Mouse (Mus musculus) cerebellum, postnatal 10 days (tissue): ENCODE results near the gene Cherp.

Source experiments
- DNase-seq, 2 experiments: peaks; one replicate each; pipeline ENCODE4 v3.0.0; 2021; ENCODE audit warnings: mixed read lengths in 2 of 2

Cherp gene

GRCm38 (mm10) chr8:72470684-72471083, 4.3 kb downstream of the Cherp start:
- peak; percentile 33 to 37 for DNase-seq

- no peak for DNase-seq
Observed at GRCm38 (mm10) chr8:72469984-72470383, 5.0 kb downstream of the Cherp start.

GRCm38 (mm10) chr8:72469243-72469642, 5.8 kb downstream of the Cherp start:
- no peak for DNase-seq

- DNase-seq = no peak
Observed at GRCm38 (mm10) chr8:72464211-72464610, 10.8 kb downstream of the Cherp start.

GRCm38 (mm10) chr8:72459881-72460533, 15.0 kb downstream of the Cherp start:
- DNase-seq = no peak

GRCm38 (mm10) chr8:72458457-72458856, 16.6 kb downstream of the Cherp start:
- DNase-seq = no peak

- no peak for DNase-seq
Observed at GRCm38 (mm10) chr8:72457806-72458205, 17.2 kb downstream of the Cherp start.

GRCm38 (mm10) chr8:72455317-72455716, 19.7 kb downstream of the Cherp start:
- DNase-seq = no peak

GRCm38 (mm10) chr8:72453904-72454303, 21.1 kb downstream of the Cherp start:
- no peak for DNase-seq

GRCm38 (mm10) chr8:72451516-72451915, 23.5 kb downstream of the Cherp start:
- no peak for DNase-seq

GRCm38 (mm10) chr8:72445071-72445470, 30.0 kb downstream of the Cherp start:
- DNase-seq = no peak

- no peak for DNase-seq
Observed at GRCm38 (mm10) chr8:72443994-72444350, 31.1 kb downstream of the Cherp start.

- peak; percentile 98 to 99 for DNase-seq
Observed at GRCm38 (mm10) chr8:72443338-72443993, 31.6 kb downstream of the Cherp start, which contains the start of the genes Calr3 and 1700030K09Rik. Gene Calr3 (minus strand): TSS chr8:72443870. Gene 1700030K09Rik (plus strand): TSS chr8:72443880.

GRCm38 (mm10) chr8:72438248-72439015, 36.6 kb downstream of the Cherp start:
- DNase-seq = no peak

- peak; percentile 59 to 71 for DNase-seq
Observed at GRCm38 (mm10) chr8:72434952-72435351, 40.1 kb downstream of the Cherp start.

GRCm38 (mm10) chr8:72429676-72430075, 45.4 kb downstream of the Cherp start:
- no peak for DNase-seq

GRCm38 (mm10) chr8:72422926-72423325, 52.1 kb downstream of the Cherp start:
- DNase-seq = peak in 1 of 2 experiments; percentile 14

GRCm38 (mm10) chr8:72421362-72422335, 53.4 kb downstream of the Cherp start, which contains the start of gene Eps15l1:
Gene Eps15l1 (minus strand): TSS chr8:72421460.
- peak; percentile 99 to 100 for DNase-seq

- peak; percentile 76 for DNase-seq
Observed at GRCm38 (mm10) chr8:72420571-72421361, 54.3 kb downstream of the Cherp start.

- no peak for DNase-seq
Observed at GRCm38 (mm10) chr8:72418073-72418472, 57.0 kb downstream of the Cherp start.

- peak; percentile 30 to 36 for DNase-seq
Observed at GRCm38 (mm10) chr8:72415252-72415651, 59.8 kb downstream of the Cherp start.
